Mouse (Mus musculus) embryonic facial prominence, embryonic 15.5 days (tissue): Measurements from ENCODE around the gene Gm17359. TPM values are rescaled to one million over a fixed set of nuclear protein-coding genes. Genes with fewer than 3 reads are reported as not detected.

Experiments used
- ATAC-seq: fragments of 200-750 bp; cut with Nextera tagmentation; 2 replicates; pipeline ENCODE4 v1.8.0; 2017; ENCODE audit warnings: low read depth, moderate TSS enrichment; ENCODE audit not compliant: insufficient number of reproducible peaks, low FRiP score, low TSS enrichment
- H3K27ac ChIP-seq: fragments of 300-500 bp; sonication (generic); replicated peaks from 2 replicates; pipeline ENCODE4 v1.5.1; 2015; ENCODE audit warnings: mild to moderate bottlenecking, inconsistent platforms
- H3K27me3 ChIP-seq: fragments of 300-500 bp; sonication (generic); 2 replicates; pipeline ENCODE4 v1.6.1; 2015; ENCODE audit warnings: inconsistent platforms
- H3K36me3 ChIP-seq: fragments of 300-500 bp; sonication (generic); 2 replicates; pipeline ENCODE4 v1.6.1; 2015; ENCODE audit warnings: mild to moderate bottlenecking, inconsistent platforms
- H3K4me1 ChIP-seq: fragments of 300-500 bp; sonication (generic); 2 replicates; pipeline ENCODE4 v1.6.1; 2015; ENCODE audit warnings: inconsistent platforms
- H3K4me2 ChIP-seq: fragments of 300-500 bp; sonication (generic); replicated peaks from 2 replicates; pipeline ENCODE4 v1.6.1; 2015; ENCODE audit warnings: mild to moderate bottlenecking, inconsistent platforms
- H3K4me3 ChIP-seq: fragments of 300-500 bp; sonication (generic); replicated peaks from 2 replicates; pipeline ENCODE4 v1.5.1; 2015; ENCODE audit warnings: mild to moderate bottlenecking, inconsistent platforms
- H3K9ac ChIP-seq: fragments of 300-500 bp; sonication (generic); 2 replicates; pipeline ENCODE4 v1.6.1; 2015; ENCODE audit warnings: inconsistent platforms
- H3K9me3 ChIP-seq: fragments of 300-500 bp; sonication (generic); replicated peaks from 2 replicates; pipeline ENCODE4 v1.6.1; 2016; ENCODE audit warnings: inconsistent platforms
- WGBS: fragments of 180-500 bp; shearing (Covaris S2); methylation state at CpG from one replicate; pipeline ENCODE4 v1.1.7; 2015; 5-methylcytosine and 5-hydroxymethylcytosine counted together
- polyA plus RNA-seq: library from polyadenylated mRNA; unstranded; fragments of >200 nt; fragmentation: Nextera tagmentation; extraction: Ambion mirVana; gene quantifications from 2 replicates; pipeline ENCODE4 v1.2.1, GENCODE M21; 2015

Gm17359 gene
- polyA plus RNA-seq, 1 experiment from 2014 or later: not detected

DNA sequence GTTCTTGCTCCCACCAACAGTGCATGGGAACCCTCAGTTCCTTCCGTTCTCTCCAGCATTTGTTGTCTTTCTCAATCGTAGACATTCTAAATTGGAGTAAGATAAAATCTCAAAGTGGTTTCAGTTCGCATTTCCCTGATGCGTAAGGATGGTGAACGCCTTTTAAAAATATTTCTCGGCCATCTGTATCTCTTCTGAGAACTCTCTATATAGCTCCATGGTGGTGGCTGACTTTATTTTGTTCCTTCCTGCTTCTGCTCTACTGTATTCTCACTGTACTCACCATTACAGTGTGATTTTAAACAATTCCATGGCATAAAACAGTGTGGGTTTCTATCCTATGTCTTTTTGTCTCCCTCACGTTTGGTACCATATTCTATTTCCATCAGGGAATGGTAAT is 26.3 kb upstream of the Gm17359 start:
- Histone ChIP-seq H3K27me3 (no peaks in the 10 kb centered on the region), H3K4me1 (no peaks in the 10 kb centered on the region), H3K4me3 (no peak overlapping the region), H3K9ac (no peak overlapping the region), H3K9me3 (no peaks in the 10 kb centered on the region), H3K36me3 (no peaks in the 10 kb centered on the region), H3K4me2 (no peak overlapping the region), H3K27ac (no peak overlapping the region)
- WGBS: 49% methylated on average over 7 of the region's 7 CpGs
- no peak for ATAC-seq

DNA sequence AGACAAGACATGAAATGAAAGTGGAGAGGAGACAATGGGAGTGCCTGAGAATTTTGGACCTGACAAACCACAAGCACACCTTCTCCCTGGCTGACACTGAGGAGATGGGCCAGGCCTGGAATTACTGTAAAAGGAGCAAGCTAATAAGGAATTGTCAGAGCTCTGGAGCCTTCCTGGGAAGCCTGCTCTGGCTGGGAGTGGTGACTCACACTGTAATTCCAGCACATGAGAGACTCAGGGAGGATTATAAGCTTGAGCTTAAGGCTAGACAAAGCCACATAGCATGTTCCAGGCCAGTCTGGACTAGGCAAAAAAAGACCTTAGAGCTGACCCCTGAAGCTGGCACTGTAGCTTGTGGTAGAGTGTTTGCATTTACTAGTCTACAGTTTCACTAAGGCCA is 24.6 kb upstream of the Gm17359 start:
- no peak overlapping the region for H3K9ac ChIP-seq
- H3K4me2 ChIP-seq: no peak overlapping the region
- no peaks in the 10 kb centered on the region for H3K9me3 ChIP-seq
- H3K4me1 ChIP-seq: no peaks in the 10 kb centered on the region
- H3K27ac ChIP-seq: no peak overlapping the region
- no peak for ATAC-seq
- no peak overlapping the region for H3K4me3 ChIP-seq
- H3K36me3 ChIP-seq: no peaks in the 10 kb centered on the region
- H3K27me3 ChIP-seq: no peaks in the 10 kb centered on the region

DNA sequence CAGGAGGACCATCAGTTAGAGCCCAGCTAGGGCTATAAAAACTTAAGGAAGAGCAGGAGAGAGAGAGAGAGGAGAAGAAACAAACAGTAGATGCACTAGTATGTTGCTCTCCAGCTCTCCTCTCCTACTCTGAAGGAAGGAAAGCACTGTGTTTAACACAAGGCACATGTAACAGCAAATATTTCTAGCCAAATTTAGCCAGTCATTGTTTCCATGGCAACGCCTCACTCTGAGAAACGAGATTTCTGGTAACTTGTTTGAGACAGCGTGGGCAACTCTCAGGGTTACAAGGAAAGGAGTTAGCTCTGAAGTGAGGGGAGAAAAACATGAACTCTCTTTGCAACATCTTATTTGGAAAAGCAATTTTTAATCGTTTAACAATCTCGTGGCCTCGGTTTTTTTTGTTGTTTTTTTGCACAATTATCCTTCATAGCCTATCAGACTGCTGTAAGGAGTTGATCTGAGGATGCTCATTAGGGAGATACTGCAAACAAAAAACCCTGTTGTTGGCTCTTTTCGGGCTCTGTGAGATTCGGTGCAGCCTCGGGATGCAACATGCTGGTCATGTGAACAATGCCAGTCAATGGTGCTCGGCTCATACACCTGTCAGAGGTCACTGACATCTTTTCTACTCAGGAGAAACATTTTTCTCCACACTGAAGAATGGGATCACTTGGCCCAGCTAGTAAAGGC is 22.3 kb upstream of the Gm17359 start:
- 50% methylated on average over 10 of the region's 10 CpGs for WGBS
- Histone ChIP-seq H3K27ac (no peak overlapping the region), H3K4me1 (no peaks in the 10 kb centered on the region), H3K36me3 (no peaks in the 10 kb centered on the region), H3K9me3 (no peaks in the 10 kb centered on the region), H3K9ac (no peak overlapping the region), H3K27me3 (no peaks in the 10 kb centered on the region), H3K4me2 (no peak overlapping the region), H3K4me3 (no peak overlapping the region)
- no peak for ATAC-seq

DNA sequence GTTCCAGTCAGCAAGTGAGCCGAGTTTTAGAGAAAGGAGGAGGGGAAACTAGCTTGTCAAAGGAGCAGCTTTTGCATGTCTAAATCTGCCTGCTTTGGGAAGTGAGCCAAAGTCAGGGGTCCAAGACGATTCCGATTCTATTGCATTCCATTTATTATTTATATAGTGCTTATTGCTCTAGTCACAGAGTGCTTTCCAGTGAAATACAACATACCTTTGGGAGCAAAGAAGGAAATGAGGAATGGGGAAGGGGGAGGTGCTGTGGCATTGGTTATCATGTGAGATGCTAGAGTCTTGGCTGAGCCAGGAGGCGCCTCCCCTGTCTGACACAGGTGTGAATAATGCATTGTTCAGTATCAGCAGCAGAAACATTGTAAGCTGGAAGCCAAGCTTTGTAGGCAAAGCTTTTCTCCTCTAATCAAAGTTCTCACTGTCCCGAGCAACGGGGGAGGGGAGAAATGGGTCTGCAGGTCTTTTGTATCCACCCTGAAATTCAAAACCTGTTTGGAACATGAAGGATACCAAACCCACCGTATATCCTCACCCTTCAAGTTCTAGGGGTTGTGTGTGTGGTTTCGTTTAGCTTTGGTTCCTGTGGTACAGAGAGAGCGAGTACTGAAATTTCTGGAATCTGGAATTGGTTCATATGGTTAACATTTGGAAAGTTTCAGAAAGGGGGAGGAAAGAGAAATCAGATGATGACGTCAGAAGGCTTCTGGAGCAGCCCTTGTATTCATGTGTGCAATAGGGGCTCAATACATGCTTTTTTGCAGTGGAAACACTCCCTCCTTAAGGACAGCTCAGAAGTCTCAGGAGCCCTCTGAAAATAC is 11.5 kb upstream of the Gm17359 start:
- H3K27ac ChIP-seq: peak overlapping the region; percentile 80
- peak overlapping the region; percentile 16 for H3K4me3 ChIP-seq
- no peaks in the 10 kb centered on the region for H3K36me3 ChIP-seq
- H3K27me3 ChIP-seq: no peaks in the 10 kb centered on the region
- ATAC-seq: peak; percentile 76
- WGBS: 10% methylated on average over 10 of the region's 10 CpGs
- no peak overlapping the region for H3K9ac ChIP-seq
- H3K4me1 ChIP-seq: peaks cover 36% of the 10 kb centered on the region
- peak overlapping the region; percentile 39 for H3K4me2 ChIP-seq
- H3K9me3 ChIP-seq: no peaks in the 10 kb centered on the region

DNA sequence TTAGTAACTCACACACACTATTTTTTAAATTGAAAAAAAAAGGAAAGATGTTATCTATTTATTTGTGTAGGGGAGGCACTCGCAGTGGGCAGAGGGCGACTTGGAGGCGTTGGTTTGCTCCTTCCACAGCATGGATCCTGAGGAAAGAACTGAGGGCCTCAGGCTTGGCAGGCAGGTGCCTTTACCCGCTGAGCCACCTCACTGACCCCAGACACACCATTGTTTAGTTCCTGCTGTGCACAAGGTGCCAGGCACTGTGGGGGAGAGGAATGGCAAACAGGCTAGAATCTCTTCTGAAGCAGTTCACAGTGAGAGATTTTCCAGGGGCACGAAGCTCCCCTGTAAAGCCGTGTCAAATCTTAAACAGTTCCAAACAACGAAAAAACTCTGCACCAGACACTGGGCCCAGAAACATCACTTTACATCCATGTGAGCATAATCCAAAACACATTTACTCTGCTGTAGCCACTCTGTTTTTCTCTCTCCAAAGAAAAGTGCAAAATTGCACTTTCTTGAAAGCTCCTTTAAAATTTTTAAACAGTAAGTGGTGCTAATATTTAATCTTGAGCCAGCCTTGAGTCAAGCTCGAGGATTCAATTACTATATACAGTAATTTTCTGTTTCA is 6.7 kb upstream of the Gm17359 start:
- H3K27me3 ChIP-seq: no peaks in the 10 kb centered on the region
- no peak overlapping the region for H3K9ac ChIP-seq
- H3K4me3 ChIP-seq: no peak overlapping the region
- H3K4me1 ChIP-seq: peaks cover 33% of the 10 kb centered on the region
- ATAC-seq: no peak; the same call in 1 of the 2 replicates
- H3K4me2 ChIP-seq: peak overlapping the region; percentile 22; the same call in 1 of the 2 replicates
- 21% methylated on average over 8 of the region's 8 CpGs for WGBS
- no peaks in the 10 kb centered on the region for H3K36me3 ChIP-seq
- peak overlapping the region; percentile 74 for H3K27ac ChIP-seq
- no peaks in the 10 kb centered on the region for H3K9me3 ChIP-seq

DNA sequence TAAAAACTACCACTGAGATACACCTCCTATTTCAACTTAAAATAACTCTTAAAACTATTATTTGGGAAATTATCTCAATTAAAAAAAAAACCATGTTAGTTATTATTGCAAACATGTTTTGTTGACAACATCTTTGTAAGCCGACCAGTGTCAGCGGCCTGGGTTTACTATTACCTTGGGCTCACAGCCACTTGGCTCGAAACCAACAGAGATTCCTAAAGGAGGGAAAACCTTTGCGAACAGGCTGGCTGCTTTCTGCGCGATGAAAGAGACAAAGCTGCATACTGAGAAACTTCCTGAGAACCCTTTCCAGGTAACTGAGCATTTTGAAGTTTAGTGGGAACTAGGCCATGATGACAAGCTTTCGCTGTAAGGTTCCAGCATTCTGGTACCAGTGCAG is 3.4 kb upstream of the Gm17359 start:
- no peak overlapping the region for H3K9ac ChIP-seq
- 69% methylated on average over 7 of the region's 7 CpGs for WGBS
- H3K4me3 ChIP-seq: no peak overlapping the region
- no peak for ATAC-seq
- no peaks in the 10 kb centered on the region for H3K36me3 ChIP-seq
- H3K4me1 ChIP-seq: peaks cover 17% of the 10 kb centered on the region
- H3K4me2 ChIP-seq: no peak overlapping the region
- H3K27ac ChIP-seq: no peak overlapping the region
- H3K27me3 ChIP-seq: no peaks in the 10 kb centered on the region
- no peaks in the 10 kb centered on the region for H3K9me3 ChIP-seq

DNA sequence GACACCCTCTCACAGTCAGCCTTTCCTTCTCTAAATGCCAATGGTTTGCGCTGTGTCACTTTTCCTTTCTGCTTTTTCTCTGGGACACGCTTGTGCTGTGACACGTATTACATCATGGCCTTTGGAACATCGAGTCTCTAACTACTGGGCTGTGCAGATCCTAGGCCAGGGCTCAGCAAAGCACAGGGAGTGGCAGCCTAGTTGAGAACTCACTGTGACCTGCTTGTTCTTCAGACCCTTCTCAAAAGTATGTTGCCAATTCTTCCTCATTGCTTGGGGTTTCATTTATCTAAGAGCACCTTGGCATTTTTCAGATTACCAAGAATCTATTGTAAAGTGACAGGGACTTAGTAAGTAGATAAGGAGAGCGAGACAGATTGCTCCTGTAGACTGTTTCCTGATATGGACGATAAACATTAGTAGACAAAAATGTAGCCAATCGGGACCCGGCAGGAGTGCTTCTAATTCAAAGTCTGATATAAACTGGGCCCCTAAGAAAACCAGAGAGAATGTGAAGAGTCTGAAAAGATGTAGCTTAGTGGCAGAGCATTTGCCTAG is 2.7 kb upstream of the Gm17359 start:
- no peak overlapping the region for H3K4me2 ChIP-seq
- H3K4me3 ChIP-seq: no peak overlapping the region
- peaks cover 16% of the 10 kb centered on the region for H3K4me1 ChIP-seq
- no peak overlapping the region for H3K27ac ChIP-seq
- no peaks in the 10 kb centered on the region for H3K36me3 ChIP-seq
- H3K27me3 ChIP-seq: no peaks in the 10 kb centered on the region
- H3K9me3 ChIP-seq: no peaks in the 10 kb centered on the region
- WGBS: 88% methylated on average over 8 of the region's 8 CpGs
- no peak overlapping the region for H3K9ac ChIP-seq
- ATAC-seq: no peak

DNA sequence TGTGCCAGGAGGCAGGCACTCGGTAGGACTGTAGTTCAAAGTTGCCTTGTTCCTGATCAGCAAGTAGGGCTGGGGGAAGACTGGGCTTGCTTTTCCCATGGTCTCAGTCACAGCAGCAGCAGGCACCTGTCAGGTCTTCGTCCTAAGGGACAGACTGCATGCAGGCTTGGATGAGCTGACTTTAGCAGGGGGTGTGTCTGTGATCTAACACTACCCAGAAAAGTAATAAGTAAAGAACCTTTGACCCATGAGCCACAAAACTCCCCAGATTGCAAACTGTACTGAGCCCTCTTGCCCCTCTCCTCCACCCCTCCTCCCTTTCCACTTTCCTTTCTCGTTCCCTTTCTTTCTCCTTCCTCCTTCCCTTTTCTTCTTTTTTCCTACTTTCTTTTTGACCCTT is 4.3 kb downstream of the Gm17359 start:
- H3K36me3 ChIP-seq: no peaks in the 10 kb centered on the region
- ATAC-seq: no peak
- no peak overlapping the region for H3K9ac ChIP-seq
- no peak overlapping the region for H3K4me2 ChIP-seq
- WGBS: 47% methylated on average over 3 of the region's 3 CpGs
- no peaks in the 10 kb centered on the region for H3K9me3 ChIP-seq
- no peak overlapping the region for H3K4me3 ChIP-seq
- no peaks in the 10 kb centered on the region for H3K27me3 ChIP-seq
- no peak overlapping the region for H3K27ac ChIP-seq
- no peaks in the 10 kb centered on the region for H3K4me1 ChIP-seq

DNA sequence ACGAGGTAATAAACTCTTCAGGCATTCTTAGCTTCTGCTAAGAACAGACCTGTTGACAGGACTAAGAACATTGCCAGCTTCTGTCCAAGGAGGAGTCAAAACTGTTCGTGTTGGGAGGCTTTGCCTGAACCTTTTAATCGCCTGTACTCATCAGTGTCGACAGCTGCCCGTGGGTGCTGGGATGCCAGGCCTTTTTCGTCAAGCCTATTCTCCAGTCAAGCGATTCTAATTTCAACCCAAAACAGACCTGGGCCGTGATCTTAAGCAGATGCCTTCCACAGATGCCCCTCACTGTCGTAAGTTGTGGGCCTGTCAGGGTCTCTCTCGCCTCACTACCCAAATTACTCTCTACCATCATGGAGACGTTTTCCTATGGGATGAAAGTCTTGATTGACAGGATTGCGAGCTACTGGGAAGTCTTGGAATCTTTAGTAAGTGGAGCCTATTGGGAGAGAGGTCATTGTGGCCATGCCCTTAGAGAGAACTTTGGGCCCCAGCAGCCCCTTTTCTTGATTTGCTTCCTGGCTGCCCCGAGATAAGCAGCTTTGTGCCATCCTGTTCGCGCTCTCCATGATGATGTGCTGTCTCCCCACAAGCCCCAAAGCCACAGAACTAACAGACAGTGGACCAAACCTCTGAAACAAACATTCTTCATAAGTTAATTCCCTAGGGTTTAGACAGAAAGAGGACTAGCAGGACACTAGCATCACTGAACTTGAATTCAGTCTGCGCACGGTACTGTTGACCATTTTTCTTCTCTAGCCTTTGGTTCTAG is 6.7 kb downstream of the Gm17359 start:
- no peak overlapping the region for H3K4me2 ChIP-seq
- no peaks in the 10 kb centered on the region for H3K9me3 ChIP-seq
- 70% methylated on average over 17 of the region's 17 CpGs for WGBS
- no peaks in the 10 kb centered on the region for H3K27me3 ChIP-seq
- H3K4me1 ChIP-seq: no peaks in the 10 kb centered on the region
- H3K9ac ChIP-seq: no peak overlapping the region
- ATAC-seq: no peak
- no peak overlapping the region for H3K4me3 ChIP-seq
- no peaks in the 10 kb centered on the region for H3K36me3 ChIP-seq
- no peak overlapping the region for H3K27ac ChIP-seq

DNA sequence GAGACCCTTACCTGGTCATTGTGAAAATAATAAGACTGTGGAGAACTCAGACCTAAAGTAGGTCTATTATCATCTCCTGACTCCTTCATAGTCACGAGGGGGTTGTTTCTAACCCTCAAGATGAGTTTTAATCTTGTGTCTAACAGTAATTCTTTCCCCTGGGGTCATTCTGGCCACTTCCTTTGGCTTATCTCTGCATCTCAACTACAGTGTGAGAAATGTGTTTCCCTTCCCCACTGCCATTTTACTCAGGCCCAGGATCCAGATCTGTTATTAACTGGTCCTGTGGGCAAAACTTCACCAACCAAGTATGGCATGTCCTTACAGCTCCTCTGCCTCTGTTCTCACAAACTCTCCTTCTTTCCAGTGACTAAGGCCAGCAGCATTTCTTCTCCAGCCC is 12.8 kb downstream of the Gm17359 start:
- 64% methylated on average over 1 of the region's 1 CpGs for WGBS
- no peaks in the 10 kb centered on the region for H3K27me3 ChIP-seq
- H3K27ac ChIP-seq: no peak overlapping the region
- H3K4me1 ChIP-seq: no peaks in the 10 kb centered on the region
- no peak for ATAC-seq
- H3K36me3 ChIP-seq: no peaks in the 10 kb centered on the region
- H3K4me2 ChIP-seq: no peak overlapping the region
- no peak overlapping the region for H3K4me3 ChIP-seq
- no peaks in the 10 kb centered on the region; the same call in 1 of the 2 replicates for H3K9me3 ChIP-seq
- no peak overlapping the region for H3K9ac ChIP-seq

DNA sequence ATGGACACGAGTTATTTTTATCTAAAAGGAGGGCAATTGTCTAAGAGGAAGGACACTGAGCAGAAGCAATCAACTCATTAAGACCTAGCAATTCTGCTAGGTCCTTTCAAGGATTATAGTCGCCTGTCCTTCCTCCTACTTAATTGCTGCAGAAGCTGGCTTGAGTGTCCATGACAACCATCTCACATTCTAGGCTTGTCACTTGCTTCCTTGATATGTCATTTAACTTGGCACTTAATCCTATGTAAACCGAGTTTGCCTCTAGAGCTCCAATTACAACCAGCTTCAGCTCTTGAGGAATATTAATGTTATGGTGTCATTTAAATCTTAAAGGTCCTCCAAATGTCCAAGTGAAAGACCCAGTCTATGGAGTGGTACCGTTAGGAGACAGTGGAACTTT is 22.3 kb downstream of the Gm17359 start:
- Histone ChIP-seq H3K4me1 (0 out of 2 replicates have a peak, but pooled peaks cover 6% of the 10 kb centered on the region), H3K9ac (no peak overlapping the region), H3K9me3 (no peaks in the 10 kb centered on the region), H3K4me2 (no peak overlapping the region), H3K27ac (no peak overlapping the region), H3K27me3 (no peaks in the 10 kb centered on the region), H3K36me3 (no peaks in the 10 kb centered on the region), H3K4me3 (no peak overlapping the region)
- 42% methylated on average over 4 of the region's 4 CpGs for WGBS
- no peak for ATAC-seq
